Mouse (Mus musculus) adrenal gland, adult 2 months (tissue): ENCODE data around the gene Pcnp. TPM values are rescaled to one million over a fixed set of nuclear protein-coding genes. Genes with fewer than 3 reads are reported as not detected.
A peak's percentile ranks its signal among the peaks of the same experiment; 100 is the strongest.
"Not testable (repeated sequence)": the region's sequence is repeated elsewhere in the genome, so short reads cannot be mapped to it uniquely, and the experiment has no call there.

Experiments used
- DNase-seq: peaks from one replicate; pipeline ENCODE4 v3.0.0; 2021
- microRNA-seq, 2 experiments: library from miRNA; unstranded; fragments of <30 nt; microRNA quantifications; one replicate each; pipeline ENCODE4 v1.2.0; 2021
- polyA plus RNA-seq: library from polyadenylated mRNA; depleted of rRNA; stranded (reverse); fragments of >200 nt; gene quantifications from 2 replicates; pipeline ENCODE4 v1.2.3, GENCODE M21; 2012; rRNA removed
- total RNA-seq, 2 experiments: library from RNA; stranded (reverse); gene quantifications; 2 replicates each; pipeline ENCODE4 v1.2.3; 2021

Pcnp gene
- total and polyA plus RNA-seq, 3 experiments: 3.2 to 110 (median 100) TPM

DNA sequence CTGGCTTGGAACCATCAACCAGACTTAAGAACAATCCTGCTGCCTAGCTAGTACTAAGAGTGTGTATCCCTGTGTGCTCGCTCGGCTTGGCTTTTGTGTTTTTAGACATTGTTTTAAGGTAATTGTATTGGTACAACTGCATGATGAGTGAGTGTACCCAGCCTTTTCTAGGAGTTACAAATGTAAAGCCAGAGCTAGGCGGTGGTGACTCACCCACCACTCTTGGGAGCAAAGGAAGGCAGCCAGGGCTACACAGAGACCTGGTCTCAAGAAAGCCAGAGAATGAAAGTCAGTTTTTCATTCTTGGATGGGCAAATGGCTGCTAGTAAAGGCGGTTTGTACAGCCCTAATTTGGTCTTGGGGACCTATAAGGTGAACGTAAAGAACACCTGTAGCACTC is 59.1 kb downstream of the Pcnp start:
- DNase-seq: no peak

DNA sequence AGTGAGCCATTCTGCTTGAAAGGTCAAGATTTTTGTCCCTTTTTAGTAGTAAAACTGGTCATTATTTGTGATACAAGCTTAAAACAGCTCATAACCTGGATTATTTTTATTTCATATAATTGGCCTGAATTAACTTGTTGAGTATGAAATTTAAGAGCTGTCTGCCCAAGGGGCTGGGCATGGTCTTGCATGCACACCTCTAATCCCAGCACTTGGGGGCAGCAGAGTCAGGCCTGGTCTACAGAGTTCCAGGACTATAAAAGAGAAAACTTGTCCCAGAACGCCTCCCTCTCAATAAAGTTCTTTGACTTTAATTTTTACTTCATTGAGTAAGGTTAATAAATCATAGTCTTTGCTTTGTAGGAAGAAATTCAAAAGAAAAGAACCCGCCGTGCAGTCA is 60.4 kb downstream of the Pcnp start:
- DNase-seq: peak; percentile 45

DNA sequence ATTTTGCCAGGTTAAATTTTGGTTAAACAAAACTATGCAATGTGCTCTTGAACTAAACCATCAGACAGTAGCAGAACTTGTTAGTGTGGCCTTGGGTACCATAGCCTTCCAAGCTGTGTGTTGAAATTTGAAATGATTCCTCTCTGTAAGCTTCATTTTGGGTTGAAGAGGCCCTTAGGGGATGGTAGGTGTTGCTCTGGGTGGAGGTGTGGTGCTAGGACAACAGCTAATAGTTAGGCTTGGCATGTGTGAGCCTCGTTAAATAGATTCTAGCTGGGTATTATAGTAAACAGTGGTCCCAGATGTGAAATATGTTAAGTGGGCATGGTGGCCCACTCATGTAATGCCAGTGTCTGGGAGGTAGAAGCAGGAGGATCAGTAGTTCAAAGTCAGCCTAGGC is 62.3 kb downstream of the Pcnp start:
- DNase-seq: no peak

DNA sequence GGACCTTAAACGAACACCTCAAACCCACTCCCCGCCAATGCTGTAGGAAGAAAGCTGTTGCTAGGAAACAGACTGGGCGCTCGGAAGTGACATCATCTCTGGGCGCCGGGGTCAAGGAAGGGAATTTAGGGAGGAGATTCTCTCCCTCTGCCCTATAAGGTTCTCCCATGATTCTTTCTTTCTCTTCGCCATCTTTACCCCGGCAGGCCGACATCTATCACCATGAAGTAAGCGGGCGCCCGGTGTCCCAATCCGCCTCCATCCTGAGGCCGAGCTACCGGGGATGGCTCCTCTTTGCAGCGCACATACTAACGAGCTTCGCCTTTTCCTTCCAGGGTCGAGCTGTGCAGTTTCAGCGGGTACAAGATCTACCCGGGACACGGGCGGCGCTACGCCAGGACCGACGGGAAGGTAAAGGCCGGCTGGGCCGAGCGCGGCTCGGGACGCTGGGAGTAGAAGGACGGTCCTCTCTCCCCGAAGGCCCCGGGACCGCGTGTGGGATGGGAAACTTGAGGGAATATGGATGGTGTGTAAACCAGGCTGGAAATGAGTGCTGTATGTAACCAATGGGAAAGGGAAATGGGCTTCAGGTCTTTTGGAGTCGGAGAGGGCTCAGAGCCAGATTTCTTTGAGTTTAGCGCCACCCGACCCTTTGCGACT is 63.2 kb downstream of the Pcnp start, which contains the start of gene Rpl24:
TSS of gene Rpl24 (plus strand) at position 64 of the 660 bp plus-strand sequence.
- peak; percentile 95 for DNase-seq

DNA sequence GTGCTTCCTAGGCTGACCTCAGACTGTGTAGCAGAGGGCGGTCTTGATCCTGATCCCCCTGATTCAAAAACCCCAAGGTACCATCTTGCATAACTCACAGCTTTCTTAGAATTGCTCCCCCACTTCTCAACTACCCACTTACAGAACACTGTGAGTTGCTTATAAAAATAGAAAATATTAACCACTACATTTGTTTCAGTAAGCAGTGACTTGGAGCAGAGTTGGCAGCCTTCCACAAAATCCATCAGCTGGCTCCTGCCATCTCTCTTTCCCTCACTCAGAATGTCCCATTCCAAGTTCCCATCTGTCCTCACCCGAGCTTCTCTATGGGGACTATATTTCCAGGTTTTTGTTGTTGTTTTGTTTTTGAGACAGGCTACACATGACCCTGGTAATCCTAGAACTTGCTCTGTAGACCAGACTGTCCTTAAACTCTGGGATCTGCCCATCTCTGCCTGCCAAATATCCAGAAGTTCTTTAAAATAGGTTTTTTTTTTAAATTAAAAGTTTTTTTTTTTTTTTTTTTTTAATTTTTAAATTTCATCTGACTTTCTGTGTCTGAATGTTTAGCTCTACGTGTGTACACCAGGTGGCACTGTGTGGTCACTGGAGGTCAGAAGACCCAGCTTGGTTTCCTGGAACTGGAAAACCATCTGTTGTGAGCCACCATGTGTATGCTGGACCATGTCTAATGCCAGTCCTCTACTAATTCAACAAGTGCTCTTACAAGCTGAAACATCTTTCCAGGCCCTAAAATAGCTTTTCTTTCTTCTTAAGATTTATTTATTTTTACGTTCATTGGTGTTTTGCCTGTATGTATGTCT is 65.2 kb downstream of the Pcnp start:
- DNase-seq: peak; percentile 34

DNA sequence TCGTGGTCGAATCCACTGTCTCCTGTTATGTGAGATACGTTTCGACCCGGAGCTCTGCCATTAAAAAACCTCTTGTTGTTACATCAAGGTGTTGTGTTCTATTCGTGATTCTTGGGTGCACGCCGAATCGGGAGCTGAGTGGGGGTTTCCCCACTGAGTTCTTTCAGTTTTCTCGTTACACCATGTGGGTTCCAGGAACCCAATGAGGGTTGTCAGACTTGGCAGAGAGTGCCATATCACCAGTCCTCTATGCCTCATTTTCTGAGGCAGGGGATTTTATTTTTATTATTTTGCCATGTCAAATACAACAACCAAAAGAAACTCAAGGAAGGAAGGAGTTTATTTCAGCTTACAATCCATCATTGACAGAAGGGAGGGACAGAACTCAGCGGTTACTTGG is 66.5 kb downstream of the Pcnp start:
- DNase-seq: not testable (repeated sequence)

Small RNAs within 50 kb of the gene (microRNA-seq; reads per million reads assigned to microRNA genes)
- 0 reads per million in 2 experiments for gene Gm24047

Other genes with a start within 250 kb of the Pcnp start
- 1 to 10 TPM; 4.8 to 5.3 TPM for gene Nfkbiz, start 190.8 kb downstream of the Pcnp start, total RNA-seq
- gene Nfkbiz, start 190.8 kb downstream of the Pcnp start, polyA plus RNA-seq: 6.0 and 7.3 TPM in 2 replicates
- gene Nxpe3, start 134.5 kb downstream of the Pcnp start, total RNA-seq: 1 to 10 TPM in 1 of 2 experiments, under 1 TPM in 1; 0.78 to 2.0 TPM
- 0.37 and 0.40 TPM in 2 replicates for gene Nxpe3, start 134.5 kb downstream of the Pcnp start, polyA plus RNA-seq
- 1 to 10 TPM; 6.1 to 9.3 TPM for gene Cep97, start 94.9 kb downstream of the Pcnp start, total RNA-seq
- gene Cep97, start 94.9 kb downstream of the Pcnp start, polyA plus RNA-seq: 0.27 and 0.34 TPM in 2 replicates
- 100 to 1,000 TPM; 706 to 786 TPM for gene Rpl24, start 63.5 kb downstream of the Pcnp start, total RNA-seq
- 10.3 and 11.0 TPM in 2 replicates for gene Rpl24, start 63.5 kb downstream of the Pcnp start, polyA plus RNA-seq
- gene Zbtb11, start 55.9 kb downstream of the Pcnp start, total RNA-seq: 10 to 100 TPM; 16.7 to 25.3 TPM
- gene Zbtb11, start 55.9 kb downstream of the Pcnp start, polyA plus RNA-seq: 4.2 and 4.6 TPM in 2 replicates
- 10 to 100 TPM; 19.2 to 22.3 TPM for gene Trmt10c, start 8.1 kb upstream of the Pcnp start, total RNA-seq
- 8.7 and 8.9 TPM in 2 replicates for gene Trmt10c, start 8.1 kb upstream of the Pcnp start, polyA plus RNA-seq
- gene Senp7, start 18.6 kb upstream of the Pcnp start, total RNA-seq: 10 to 100 TPM; 20.5 to 20.8 TPM
- gene Senp7, start 18.6 kb upstream of the Pcnp start, polyA plus RNA-seq: 0.41 and 0.49 TPM in 2 replicates
- gene Impg2, start 174.6 kb upstream of the Pcnp start, total RNA-seq: 1 to 10 TPM in 1 of 2 experiments, under 1 TPM in 1; 0.38 to 1.0 TPM
- gene Impg2, start 174.6 kb upstream of the Pcnp start, polyA plus RNA-seq: 0.02 and 0.04 TPM in 2 replicates